Mouse (Mus musculus): ENCODE measurements at regions not wholly inside any gene's neighbourhood (a gene's known extent, or its start where the extent isn't known, plus 50 kb on each side); places are given as distances from the start of the nearest gene placed in this dataset.

DNA sequence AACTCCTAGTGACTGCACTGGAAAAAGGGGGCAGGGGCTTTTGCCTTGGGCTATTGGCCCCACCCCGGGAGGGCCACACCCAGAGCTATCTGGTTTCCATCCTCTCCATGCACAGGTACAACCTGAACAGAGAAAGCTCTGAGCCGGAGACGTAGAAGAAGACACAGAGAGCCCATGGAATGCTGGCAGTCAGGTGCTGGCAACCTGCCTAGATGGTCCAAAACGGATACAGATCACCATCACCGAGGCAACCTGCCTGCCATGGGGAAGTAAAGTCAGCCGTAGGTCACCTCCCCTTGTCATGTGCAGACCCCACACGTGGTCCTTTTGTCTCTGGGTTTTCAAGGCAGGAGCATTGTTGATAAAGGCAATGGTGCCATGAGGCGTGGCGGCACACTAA lies 164.0 kb downstream of the Cct6b start:
- DNase-seq (ENCODE audit: extremely low spot score in 1 of 2, low spot score in 2 of 2), result no peak
- intact Hi-C loops (cut with DNase I), result no loop called here

DNA sequence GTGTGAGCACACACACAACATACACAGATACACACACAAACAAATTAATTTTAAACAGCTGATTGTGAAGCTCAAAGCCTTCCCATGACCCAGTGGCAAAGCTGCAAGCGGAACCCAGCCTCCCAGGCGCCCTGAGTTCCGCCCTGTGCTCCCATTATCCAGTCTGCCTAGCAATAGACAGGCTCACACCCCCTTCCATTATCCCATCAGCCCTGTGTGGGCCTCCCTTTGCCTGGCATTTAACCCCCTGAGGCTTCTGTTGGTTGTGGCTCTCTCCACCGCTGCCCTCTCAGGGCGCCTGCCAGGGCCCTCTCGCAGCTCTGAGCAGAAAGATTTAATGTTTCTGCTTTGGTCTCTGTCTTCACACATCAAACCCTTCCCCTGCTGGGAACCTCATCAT lies 166.4 kb downstream of the Cct6b start:
- DNase-seq (ENCODE audit: extremely low spot score in 1 of 2, low spot score in 2 of 2), result no peak
- intact Hi-C loops (cut with DNase I), result no loop called here

DNA sequence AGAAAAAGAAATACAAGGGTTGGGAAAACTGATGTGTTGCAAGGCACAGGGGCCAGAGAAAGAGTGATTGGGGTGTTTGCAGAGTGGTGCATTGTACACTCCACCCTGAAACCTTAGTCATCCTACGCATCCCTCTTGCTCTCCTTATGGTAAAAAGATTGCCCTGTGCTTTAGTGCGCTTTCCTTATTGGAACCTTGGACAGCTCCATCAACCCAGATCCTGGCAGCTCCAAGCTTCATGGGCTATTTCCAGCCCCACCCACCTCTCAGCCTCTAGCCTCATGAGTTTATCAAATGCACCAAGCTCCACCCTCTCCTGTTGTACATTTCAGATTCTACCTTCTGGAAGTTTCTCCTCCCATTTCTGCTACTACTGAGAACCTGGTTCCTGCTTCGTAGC lies 167.3 kb downstream of the Cct6b start:
- no peak for DNase-seq (ENCODE audit: extremely low spot score in 1 of 2, low spot score in 2 of 2)
- intact Hi-C loops (cut with DNase I), result no loop called here

- intact Hi-C loops (cut with DNase I), result no loop called here
- DNase-seq (ENCODE audit: extremely low spot score in 1 of 2, low spot score in 2 of 2), result peak in 1 of 2 experiments; percentile 40
These were observed 174.4 kb downstream of the Cct6b start for GRCm38 (mm10) chr11:82589761-82590160.

DNA sequence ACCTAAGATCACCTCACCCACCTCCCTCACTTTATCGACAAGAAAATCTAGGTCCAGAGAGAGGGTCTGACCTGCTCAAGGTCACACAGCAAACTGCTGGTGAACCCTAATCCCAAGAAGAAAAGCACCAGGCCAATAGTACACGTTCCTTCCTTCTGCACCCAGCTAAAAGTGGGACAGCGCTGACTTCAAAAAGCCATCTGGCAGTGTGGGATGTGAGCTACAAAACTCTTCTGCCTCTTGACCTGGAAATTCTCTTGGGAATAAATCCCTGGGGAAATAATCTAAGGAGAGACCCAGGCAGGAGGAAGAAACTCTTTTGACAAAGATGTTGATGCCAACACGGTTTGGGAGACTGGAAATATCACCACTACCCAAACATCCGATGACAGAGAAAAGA lies 175.4 kb downstream of the Cct6b start:
- intact Hi-C loops (cut with DNase I), result no loop called here
- DNase-seq (ENCODE audit: extremely low spot score in 1 of 2, low spot score in 2 of 2), result no peak

DNA sequence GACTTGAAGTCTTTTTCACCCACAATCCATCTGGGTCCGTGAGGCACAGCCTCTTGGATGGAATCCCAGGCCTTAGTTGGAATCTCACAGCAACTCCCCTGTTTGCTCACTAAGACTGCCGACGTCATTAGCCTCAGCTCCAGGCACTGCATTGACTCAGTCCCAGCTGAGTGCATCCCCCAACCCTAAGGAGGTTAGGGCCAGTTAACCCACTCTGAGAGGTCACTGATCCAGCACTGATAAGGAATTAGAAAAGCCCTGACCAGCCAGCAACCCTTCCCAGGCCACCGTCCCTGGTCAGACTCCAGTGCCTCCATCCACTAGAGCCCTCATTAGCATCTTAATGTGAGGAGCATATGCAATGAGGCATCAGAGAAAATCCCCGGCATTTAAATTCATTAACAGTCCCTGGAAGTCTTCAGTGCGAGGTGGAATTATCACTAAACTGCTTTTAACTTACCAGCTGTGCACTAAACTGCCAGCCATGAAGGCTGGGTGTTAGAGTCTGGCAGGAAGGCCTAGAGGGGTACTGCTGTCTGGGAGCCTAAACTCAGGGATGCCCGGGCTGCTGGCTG lies 184.2 kb downstream of the Cct6b start:
- DNase-seq (ENCODE audit: extremely low spot score in 1 of 2, low spot score in 2 of 2), result peak; percentile 39 to 65
- intact Hi-C loops (cut with DNase I), result no loop called here

GRCm38 (mm10) chr11:82576019-82576418 lies 187.3 kb downstream of the Tmem132e start:
- peak in 1 of 2 experiments; percentile 2 for DNase-seq (ENCODE audit: extremely low spot score in 1 of 2, low spot score in 2 of 2)
- intact Hi-C loops (cut with DNase I), result no loop called here

GRCm38 (mm10) chr11:82573126-82573525 lies 184.4 kb downstream of the Tmem132e start:
- intact Hi-C loops (cut with DNase I), result no loop called here
- DNase-seq (ENCODE audit: extremely low spot score in 1 of 2, low spot score in 2 of 2), result peak in 1 of 2 experiments; percentile 7

DNA sequence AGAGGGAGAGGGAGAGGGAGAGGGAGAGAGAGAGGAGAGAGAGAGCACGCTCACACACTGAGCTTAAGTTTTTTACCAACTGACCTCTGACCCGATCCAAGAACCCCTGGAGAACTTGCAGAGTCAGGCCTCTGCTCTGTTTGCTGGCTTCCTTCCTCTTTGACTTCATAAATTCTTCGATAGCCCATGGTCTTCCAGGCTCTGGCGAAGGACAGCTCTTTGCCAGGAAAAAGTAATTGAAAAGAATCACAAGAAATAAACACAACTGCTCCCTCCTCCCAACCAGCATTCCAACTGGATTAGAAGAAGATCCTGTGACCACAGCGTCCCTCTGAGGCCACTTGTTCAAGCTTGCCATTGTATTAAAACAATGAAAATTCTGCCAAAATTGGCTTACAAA lies 182.8 kb downstream of the Tmem132e start:
- peak in 1 of 2 experiments; percentile 25 for DNase-seq (ENCODE audit: extremely low spot score in 1 of 2, low spot score in 2 of 2)
- intact Hi-C loops (cut with DNase I), result no loop called here

DNA sequence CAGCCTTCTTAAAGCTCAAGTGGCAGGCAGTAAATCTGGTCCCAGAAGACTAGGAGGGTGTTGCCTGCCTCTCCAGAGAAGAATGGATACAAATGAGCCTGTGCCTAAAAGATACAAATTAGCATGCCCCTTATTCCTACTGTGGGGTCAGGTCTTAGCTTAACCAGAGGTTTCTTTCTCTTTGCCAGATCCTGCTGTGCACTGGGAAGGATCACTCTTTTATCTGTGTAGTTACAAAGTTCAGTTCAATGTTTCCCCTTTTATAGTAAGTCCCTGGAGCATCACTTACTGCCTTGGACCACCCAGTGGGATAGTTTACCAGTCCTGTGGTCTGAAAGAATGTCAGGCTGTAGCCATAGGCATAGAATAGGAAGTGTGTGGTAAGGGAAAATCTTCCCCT lies 181.1 kb downstream of the Tmem132e start:
- intact Hi-C loops (cut with DNase I), result no loop called here
- no peak for DNase-seq (ENCODE audit: extremely low spot score in 1 of 2, low spot score in 2 of 2)

- intact Hi-C loops (cut with DNase I), result no loop called here
- peak in 1 of 2 experiments; percentile 15 for DNase-seq (ENCODE audit: extremely low spot score in 1 of 2, low spot score in 2 of 2)
These were observed 179.5 kb downstream of the Tmem132e start for GRCm38 (mm10) chr11:82568219-82568676.

DNA sequence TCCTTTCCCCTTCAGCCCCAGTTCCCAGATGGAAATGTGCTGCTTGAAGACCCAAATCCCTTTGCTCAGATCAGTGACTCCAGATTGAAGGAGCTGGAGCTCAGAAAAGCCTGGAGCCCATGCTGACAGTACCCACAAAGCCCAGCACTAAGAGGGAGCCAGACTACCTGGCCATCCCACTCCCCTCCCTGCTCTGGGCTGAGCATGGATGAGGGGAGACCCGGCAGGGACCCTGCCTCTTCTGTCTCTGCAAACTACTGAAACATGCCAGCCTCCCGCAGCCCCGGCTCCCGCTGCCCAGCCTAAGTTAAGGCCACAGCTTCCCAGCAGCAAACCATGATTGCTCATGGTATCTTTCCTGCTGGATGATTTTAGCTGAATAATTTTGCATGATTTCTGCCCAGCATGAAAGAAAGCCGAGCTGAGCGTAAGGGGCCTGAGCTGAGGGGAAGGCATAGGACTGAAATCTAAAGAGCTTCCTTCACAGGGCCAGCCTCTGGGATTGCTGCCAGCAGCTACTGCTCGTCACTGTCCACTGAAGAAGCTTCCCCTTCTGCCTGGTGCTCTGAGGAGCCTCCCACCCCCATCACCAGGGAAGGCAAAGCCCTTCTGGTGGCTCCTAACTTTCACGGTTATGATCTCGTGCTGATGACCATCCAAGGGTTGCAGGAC lies 178.4 kb downstream of the Tmem132e start:
- intact Hi-C loops (cut with DNase I), result no loop called here
- DNase-seq (ENCODE audit: extremely low spot score in 1 of 2, low spot score in 2 of 2), result peak; percentile 20 to 64

GRCm38 (mm10) chr11:82566092-82566491 lies 177.4 kb downstream of the Tmem132e start:
- DNase-seq (ENCODE audit: extremely low spot score in 1 of 2, low spot score in 2 of 2), result no peak
- intact Hi-C loops (cut with DNase I), result no loop called here

DNA sequence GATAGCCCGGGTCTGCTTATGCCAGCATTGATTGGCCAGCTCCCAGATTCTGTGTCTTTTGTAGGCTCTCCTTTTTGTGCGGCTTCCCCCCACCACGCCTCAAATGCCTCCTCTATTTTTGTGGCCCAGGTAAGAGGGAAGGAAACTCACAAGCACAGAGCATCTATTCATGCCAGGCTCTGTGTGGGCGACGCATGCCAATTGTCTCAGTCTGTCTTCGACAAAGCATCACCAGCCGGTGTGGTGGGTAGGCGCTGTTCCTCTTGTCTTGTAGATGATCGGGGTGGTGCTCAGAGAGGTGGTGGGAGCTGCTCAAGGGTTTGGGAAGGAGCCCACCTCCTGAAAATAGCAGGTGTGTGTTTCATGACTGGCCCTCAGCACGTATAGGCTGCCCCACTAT lies 175.5 kb downstream of the Tmem132e start:
- DNase-seq (ENCODE audit: extremely low spot score in 1 of 2, low spot score in 2 of 2), result peak in 1 of 2 experiments; percentile 27
- intact Hi-C loops (cut with DNase I), result no loop called here

GRCm38 (mm10) chr11:82542028-82542427 lies 153.3 kb downstream of the Tmem132e start:
- no peak for DNase-seq (ENCODE audit: extremely low spot score in 1 of 2, low spot score in 2 of 2)
- intact Hi-C loops (cut with DNase I), result no loop called here

- intact Hi-C loops (cut with DNase I), result no loop called here
- DNase-seq (ENCODE audit: extremely low spot score in 1 of 2, low spot score in 2 of 2), result no peak
These were observed 152.7 kb downstream of the Tmem132e start for GRCm38 (mm10) chr11:82541376-82541775.

DNA sequence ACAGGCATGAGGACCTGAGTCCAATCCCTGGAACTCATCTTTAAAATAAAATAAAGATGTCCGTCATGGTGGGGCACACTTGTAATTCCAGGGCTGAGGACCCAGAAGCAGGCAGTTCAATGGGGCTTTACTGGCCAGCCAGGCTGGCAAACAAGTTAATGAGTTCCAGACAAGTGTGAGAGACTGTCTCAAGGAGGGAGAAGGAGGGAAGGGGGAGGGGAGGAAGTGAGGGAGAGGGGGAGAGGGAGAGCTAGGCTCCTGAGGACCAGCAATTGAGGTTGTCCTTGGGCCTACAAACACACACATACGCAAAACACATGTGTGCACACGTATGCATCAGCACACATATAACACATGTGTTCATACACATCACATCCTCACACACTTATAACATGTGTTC lies 149.2 kb downstream of the Tmem132e start:
- intact Hi-C loops (cut with DNase I), result no loop called here
- DNase-seq (ENCODE audit: extremely low spot score in 1 of 2, low spot score in 2 of 2), result no peak

DNA sequence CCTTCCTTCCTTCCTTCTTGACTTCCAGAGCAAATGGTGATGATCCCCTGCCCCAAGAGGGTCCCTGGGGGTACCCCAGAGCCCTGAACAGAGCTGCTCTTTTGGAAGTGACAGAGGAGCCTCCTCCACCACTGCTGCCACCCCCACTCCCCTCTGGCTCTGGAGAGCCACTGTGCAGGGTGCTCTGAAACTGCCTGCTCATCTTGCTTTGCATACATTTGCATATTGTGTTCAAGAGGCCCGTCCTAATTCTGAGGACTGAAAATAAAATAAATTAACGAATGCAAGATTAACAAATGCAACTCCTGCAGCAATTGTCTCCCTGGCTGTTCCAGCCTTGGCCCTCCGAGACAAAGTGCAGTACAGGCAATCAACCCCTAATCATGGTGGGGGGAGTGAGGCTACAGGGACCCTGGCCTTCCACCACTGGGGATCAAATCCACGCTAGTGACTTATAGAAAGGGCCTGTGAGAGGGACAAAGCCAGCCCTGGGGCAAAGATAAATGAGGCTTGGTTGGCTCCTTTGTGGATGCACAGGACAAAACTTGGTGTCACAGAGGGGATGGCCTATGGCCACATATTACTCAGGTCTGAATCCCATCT lies 134.6 kb downstream of the Tmem132e start:
- intact Hi-C loops (cut with DNase I), result no loop called here
- no peak for DNase-seq (ENCODE audit: extremely low spot score in 1 of 2, low spot score in 2 of 2)

- intact Hi-C loops (cut with DNase I), result no loop called here
- peak; percentile 45 to 76 for DNase-seq (ENCODE audit: extremely low spot score in 1 of 2, low spot score in 2 of 2)
These were observed 132.7 kb downstream of the Tmem132e start for GRCm38 (mm10) chr11:82521383-82521782.

- intact Hi-C loops (cut with DNase I), result no loop called here
- no peak for DNase-seq (ENCODE audit: extremely low spot score in 1 of 2, low spot score in 2 of 2)
These were observed 130.0 kb downstream of the Tmem132e start for GRCm38 (mm10) chr11:82518691-82519090.

Data from left cerebral cortex, postnatal 10 days (tissue).